Mouse (Mus musculus): ENCODE results near the gene Zscan4b.
"Not testable (repeated sequence)": the region's sequence is repeated elsewhere in the genome, so short reads cannot be mapped to it uniquely, and the experiment has no call there.

Gene Zscan4b

GRCm38 (mm10) chr7:10904950-10905349 is at the start of gene Zscan4b:
Zscan4b (minus strand) TSS chr7:10905050.
- DNase-seq (ENCODE audit: low read depth, low spot score), result not testable (repeated sequence)
